Mouse (Mus musculus) kidney, embryonic 15.5 days (tissue): ENCODE data around the gene Fam57a. TPM values are rescaled to one million over a fixed set of nuclear protein-coding genes. Genes with fewer than 3 reads are reported as not detected.

Experiments used
- ATAC-seq: fragments of 200-750 bp; cut with Nextera tagmentation; replicated peaks from 2 replicates; pipeline ENCODE4 v1.8.0; 2017; ENCODE audit warnings: moderate TSS enrichment; ENCODE audit not compliant: low FRiP score
- H3K27ac ChIP-seq: fragments of 300-500 bp; sonication (generic); 2 replicates; pipeline ENCODE4 v1.5.1; 2015; ENCODE audit warnings: mild to moderate bottlenecking, inconsistent platforms
- H3K27me3 ChIP-seq: fragments of 300-500 bp; sonication (generic); 2 replicates; pipeline ENCODE4 v1.6.1; 2015; ENCODE audit warnings: inconsistent platforms
- H3K36me3 ChIP-seq: fragments of 300-500 bp; sonication (generic); 2 replicates; pipeline ENCODE4 v1.6.1; 2015; ENCODE audit warnings: inconsistent platforms
- H3K4me1 ChIP-seq: fragments of 300-500 bp; sonication (generic); 2 replicates; pipeline ENCODE4 v1.6.1; 2015; ENCODE audit warnings: inconsistent platforms
- H3K4me2 ChIP-seq: fragments of 300-500 bp; sonication (generic); 2 replicates; pipeline ENCODE4 v1.6.1; 2015; ENCODE audit warnings: moderate library complexity, mild to moderate bottlenecking, inconsistent platforms
- H3K4me3 ChIP-seq: fragments of 300-500 bp; sonication (generic); replicated peaks from 2 replicates; pipeline ENCODE4 v1.5.1; 2015; ENCODE audit warnings: mild to moderate bottlenecking, inconsistent platforms
- H3K9ac ChIP-seq: fragments of 300-500 bp; sonication (generic); 2 replicates; pipeline ENCODE4 v1.6.1; 2015; ENCODE audit warnings: mild to moderate bottlenecking, inconsistent platforms
- H3K9me3 ChIP-seq: fragments of 300-500 bp; sonication (generic); replicated peaks from 2 replicates; pipeline ENCODE4 v1.6.1; 2016; ENCODE audit warnings: inconsistent platforms
- WGBS: fragments of 180-500 bp; shearing (Covaris S2); methylation state at CpG from one replicate; pipeline ENCODE4 v1.1.7; 2015; ENCODE audit warnings: mixed read lengths; 5-methylcytosine and 5-hydroxymethylcytosine counted together
- polyA plus RNA-seq: library from polyadenylated mRNA; unstranded; fragments of >200 nt; fragmentation: Nextera tagmentation; extraction: Ambion mirVana; gene quantifications from 2 replicates; pipeline ENCODE4 v1.2.1, GENCODE M21; 2015

The Fam57a gene
- polyA plus RNA-seq, 1 experiment from 2014 or later, result 27.0 TPM

GRCm38 (mm10) chr11:76224631-76225030 is 45.2 kb downstream of the Fam57a start:
- 89% methylated on average over 5 of the region's 5 CpGs for whole genome bisulfite sequencing
- no peak for ATAC-seq
- no peak overlapping the region for H3K9ac ChIP-seq
- no peak overlapping the region for H3K4me3 ChIP-seq
- H3K4me2 ChIP-seq, result no peak overlapping the region
- peaks cover 76% of the 10 kb centered on the region for H3K36me3 ChIP-seq
- H3K27me3 ChIP-seq, result no peaks in the 10 kb centered on the region
- H3K9me3 ChIP-seq, result no peaks in the 10 kb centered on the region
- no peaks in the 10 kb centered on the region for H3K4me1 ChIP-seq
- H3K27ac ChIP-seq, result no peak overlapping the region

DNA sequence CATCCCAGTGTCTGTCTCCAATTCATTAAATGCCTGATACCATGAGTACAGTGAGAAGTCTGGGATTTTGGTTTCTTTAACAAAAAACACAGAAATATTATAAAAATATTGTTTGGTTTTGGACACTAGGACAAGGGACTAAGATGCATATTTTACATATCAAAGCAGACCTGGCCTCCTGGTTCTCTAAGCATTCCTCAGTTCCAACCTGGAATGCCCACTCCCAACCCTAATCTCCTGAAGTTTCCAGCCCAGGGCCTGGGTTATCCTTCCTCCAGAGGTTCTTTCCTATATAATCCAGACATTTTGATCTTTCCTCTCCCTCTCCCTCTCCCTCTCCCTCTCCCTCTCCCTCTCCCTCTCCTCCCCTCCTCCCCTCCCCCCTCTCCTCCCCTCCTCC is 45.6 kb downstream of the Fam57a start:
- Histone ChIP-seq H3K4me3 (no peak overlapping the region), H3K9ac (no peak overlapping the region), H3K9me3 (no peaks in the 10 kb centered on the region), H3K4me2 (no peak overlapping the region), H3K4me1 (no peaks in the 10 kb centered on the region), H3K36me3 (peaks cover 72% of the 10 kb centered on the region), H3K27me3 (no peaks in the 10 kb centered on the region), H3K27ac (no peak overlapping the region)
- ATAC-seq, result no peak

- Histone ChIP-seq H3K27me3 (no peaks in the 10 kb centered on the region), H3K36me3 (peaks cover 90% of the 10 kb centered on the region), H3K9me3 (no peaks in the 10 kb centered on the region), H3K27ac (no peak overlapping the region), H3K4me3 (no peak overlapping the region), H3K4me2 (no peak overlapping the region), H3K9ac (no peak overlapping the region), H3K4me1 (no peaks in the 10 kb centered on the region)
- no peak for ATAC-seq
- 88% methylated on average over 3 of the region's 3 CpGs for WGBS
Measured at GRCm38 (mm10) chr11:76236136-76236535, 56.7 kb downstream of the Fam57a start.

DNA sequence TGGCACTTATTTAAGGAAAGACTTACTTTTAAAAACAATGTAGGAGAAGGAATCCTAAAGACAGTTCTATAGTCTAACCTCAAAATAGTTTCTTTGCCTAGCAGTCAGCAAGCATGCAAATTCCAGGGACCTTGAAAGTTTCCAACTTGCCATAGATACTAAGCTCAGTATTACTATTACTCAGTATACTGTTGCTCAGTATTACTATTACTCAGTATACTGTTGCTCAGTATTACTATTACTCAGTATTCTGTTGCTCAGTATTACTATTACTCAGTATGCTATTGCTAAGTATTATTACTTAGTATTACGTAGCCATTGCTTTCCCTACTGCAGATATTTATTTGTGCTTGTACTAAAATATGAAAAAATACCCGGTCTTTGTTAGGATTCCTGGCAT is 60.3 kb downstream of the Fam57a start:
- ATAC-seq, result no peak
- H3K9ac ChIP-seq, result no peak overlapping the region
- H3K27ac ChIP-seq, result no peak overlapping the region
- no peaks in the 10 kb centered on the region for H3K9me3 ChIP-seq
- peaks cover 17% of the 10 kb centered on the region for H3K4me1 ChIP-seq
- H3K36me3 ChIP-seq, result peaks cover 56% of the 10 kb centered on the region
- H3K4me3 ChIP-seq, result no peak overlapping the region
- 93% methylated on average over 2 of the region's 2 CpGs for WGBS
- H3K27me3 ChIP-seq, result no peaks in the 10 kb centered on the region
- H3K4me2 ChIP-seq, result no peak overlapping the region

GRCm38 (mm10) chr11:76242901-76243810 is 63.7 kb downstream of the Fam57a start, which contains the start of the genes Mrm3 and Glod4:
TSS of gene Mrm3 (plus strand) at chr11:76243715.
TSS of gene Glod4 (minus strand) at chr11:76243725.
- H3K9me3 ChIP-seq, result no peaks in the 10 kb centered on the region
- WGBS, result under 1% methylated on average over 60 of the region's 61 CpGs
- no peaks in the 10 kb centered on the region for H3K27me3 ChIP-seq
- H3K27ac ChIP-seq, result peak within 1 kb of the TSS; percentile 52
- peaks cover 41% of the 10 kb centered on the region for H3K36me3 ChIP-seq
- H3K4me2 ChIP-seq, result peak within 1 kb of the TSS; percentile 87
- H3K4me3 ChIP-seq, result peak within 1 kb of the TSS; percentile 93
- ATAC-seq, result peak; percentile 84
- H3K9ac ChIP-seq, result peak within 1 kb of the TSS; percentile 86
- peaks cover 23% of the 10 kb centered on the region for H3K4me1 ChIP-seq

DNA sequence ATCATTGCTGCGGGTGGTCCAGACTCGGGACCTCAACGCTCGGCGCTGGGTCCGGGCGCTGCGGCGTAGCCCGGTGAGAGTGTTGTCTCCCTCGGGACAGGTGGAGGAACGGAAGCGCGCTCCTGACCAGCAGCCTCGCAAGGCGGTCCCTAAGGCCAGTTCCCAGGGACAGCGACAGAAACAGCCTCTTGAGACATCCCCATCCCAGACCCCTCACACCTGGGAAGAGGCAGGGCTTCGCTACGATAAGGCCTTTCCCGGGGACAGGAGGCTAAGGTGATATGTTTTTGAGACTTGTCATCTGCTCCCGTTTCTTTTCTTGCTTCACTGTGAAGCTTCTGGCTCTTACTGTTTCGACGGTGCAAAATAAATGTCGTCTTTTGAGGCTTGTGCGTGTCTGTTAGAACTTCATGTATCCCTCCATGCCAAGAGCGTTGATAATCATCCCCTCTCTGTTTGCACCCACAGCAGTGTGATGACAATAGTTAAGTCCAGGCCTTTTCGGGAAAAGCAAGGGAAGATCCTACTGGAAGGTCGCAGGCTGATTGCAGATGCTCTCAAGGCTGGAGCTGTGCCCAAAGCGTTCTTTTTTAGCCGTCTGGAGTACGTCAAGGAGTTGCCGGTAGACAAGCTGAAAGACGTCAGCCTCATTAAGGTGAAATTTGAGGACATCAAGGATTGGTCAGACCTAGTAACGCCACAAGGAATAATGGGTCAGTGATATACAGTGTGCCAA is 64.5 kb downstream of the Fam57a start:
- 3% methylated on average over 34 of the region's 34 CpGs for WGBS
- Histone ChIP-seq H3K9ac (peak overlapping the region; percentile 86), H3K4me3 (peak overlapping the region; percentile 93), H3K4me1 (peaks cover 23% of the 10 kb centered on the region), H3K4me2 (peak overlapping the region; percentile 87), H3K27ac (0 out of 2 replicates have a peak overlapping the region, but pooled peaks have one; percentile 43), H3K9me3 (no peaks in the 10 kb centered on the region), H3K36me3 (peaks cover 40% of the 10 kb centered on the region), H3K27me3 (no peaks in the 10 kb centered on the region)
- peak; percentile 61; the same call in 1 of the 2 replicates for ATAC-seq

GRCm38 (mm10) chr11:76246439-76246838 is 67.0 kb downstream of the Fam57a start:
- Histone ChIP-seq H3K4me3 (no peak overlapping the region), H3K27me3 (no peaks in the 10 kb centered on the region), H3K4me1 (peaks cover 23% of the 10 kb centered on the region), H3K9me3 (no peaks in the 10 kb centered on the region), H3K9ac (no peak overlapping the region), H3K36me3 (peaks cover 44% of the 10 kb centered on the region), H3K27ac (no peak overlapping the region), H3K4me2 (no peak overlapping the region)
- no peak for ATAC-seq

DNA sequence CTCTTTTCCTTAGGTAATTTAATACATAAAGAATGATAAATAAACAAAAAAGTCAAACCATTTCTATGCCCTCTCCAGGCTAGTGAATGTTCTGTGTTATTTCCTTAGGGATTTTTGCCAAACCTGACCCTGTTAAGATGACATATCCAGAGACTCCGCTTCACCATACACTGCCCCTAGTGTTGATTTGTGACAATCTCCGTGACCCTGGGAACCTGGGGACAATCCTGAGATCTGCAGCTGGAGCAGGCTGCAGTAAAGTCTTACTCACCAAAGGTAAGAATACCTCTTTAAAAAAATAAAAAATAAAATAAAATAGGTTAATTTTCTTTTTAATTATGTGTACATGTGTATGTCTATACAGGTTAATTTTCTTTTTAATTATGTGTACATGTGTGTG is 67.8 kb downstream of the Fam57a start:
- Histone ChIP-seq H3K27me3 (no peaks in the 10 kb centered on the region), H3K4me2 (no peak overlapping the region), H3K9ac (no peak overlapping the region), H3K27ac (no peak overlapping the region), H3K4me1 (peaks cover 20% of the 10 kb centered on the region), H3K9me3 (no peaks in the 10 kb centered on the region), H3K36me3 (peaks cover 46% of the 10 kb centered on the region), H3K4me3 (no peak overlapping the region)
- no peak for ATAC-seq
- WGBS, result 50% methylated on average over 2 of the region's 2 CpGs

DNA sequence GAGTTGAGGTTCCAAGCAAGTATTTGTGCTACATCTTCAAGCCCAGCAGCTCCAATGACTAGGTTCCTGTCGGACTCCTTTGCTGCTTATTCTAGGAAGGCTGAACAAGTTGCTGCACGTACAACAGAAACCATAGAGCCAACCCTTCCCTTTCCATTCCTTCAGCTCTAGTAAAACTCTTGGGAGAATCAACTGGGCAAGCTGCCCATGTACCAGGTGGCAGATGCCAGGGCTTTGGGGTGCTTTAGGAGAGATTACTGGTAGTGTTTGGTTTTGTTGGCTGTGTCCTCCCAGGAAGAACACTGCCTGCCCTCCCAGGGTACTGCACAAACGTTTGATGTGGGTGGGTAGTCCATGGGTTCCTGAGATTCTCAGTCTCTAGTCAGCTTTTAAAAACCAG is 72.6 kb downstream of the Fam57a start:
- Histone ChIP-seq H3K36me3 (peaks cover 51% of the 10 kb centered on the region), H3K9me3 (no peaks in the 10 kb centered on the region), H3K4me3 (no peak overlapping the region), H3K4me2 (no peak overlapping the region), H3K9ac (no peak overlapping the region), H3K4me1 (peaks cover 17% of the 10 kb centered on the region), H3K27me3 (no peaks in the 10 kb centered on the region), H3K27ac (no peak overlapping the region)
- WGBS, result 56% methylated on average over 3 of the region's 3 CpGs
- ATAC-seq, result no peak

DNA sequence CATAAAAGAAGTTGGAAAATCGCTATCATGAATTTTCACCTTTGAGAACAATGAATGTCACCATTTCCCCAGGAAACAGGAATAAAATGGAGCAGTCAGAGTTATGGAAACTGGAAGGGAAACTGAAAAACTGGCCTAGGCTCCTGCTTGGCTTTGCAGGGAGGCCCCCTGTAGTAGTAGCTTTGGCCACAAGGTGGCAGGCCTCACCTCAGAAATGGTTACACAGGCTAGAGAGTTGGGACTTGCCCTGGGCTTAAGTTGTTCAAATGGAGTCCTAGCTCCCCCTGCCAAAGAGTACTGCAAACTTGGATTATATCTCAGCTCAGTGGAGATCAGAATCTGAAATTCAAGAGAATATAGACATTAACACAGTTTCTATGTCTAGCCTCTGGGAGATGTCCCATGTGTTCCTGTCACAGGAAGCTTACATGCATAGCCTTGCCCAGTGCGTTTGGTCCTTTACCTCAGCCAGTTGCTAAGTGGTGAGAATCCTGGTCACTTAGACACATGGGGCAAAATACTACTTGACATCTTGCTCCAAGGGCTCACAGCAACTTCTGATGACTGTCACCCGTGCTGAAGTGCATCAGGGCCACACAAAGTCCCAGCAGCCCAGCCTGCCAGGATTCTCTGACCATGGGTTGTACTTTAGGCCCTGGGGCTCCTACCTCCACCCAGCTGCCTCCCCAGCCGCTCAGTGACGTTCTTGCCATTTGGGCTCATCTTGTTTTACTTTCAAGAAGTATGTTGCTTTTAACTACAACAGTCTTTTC is 73.9 kb downstream of the Fam57a start:
- 44% methylated on average over 5 of the region's 5 CpGs for WGBS
- Histone ChIP-seq H3K27me3 (no peaks in the 10 kb centered on the region), H3K4me1 (peaks cover 26% of the 10 kb centered on the region), H3K36me3 (peaks cover 52% of the 10 kb centered on the region), H3K27ac (0 out of 2 replicates have a peak overlapping the region, but pooled peaks have one; percentile 6), H3K4me3 (no peak overlapping the region), H3K9me3 (no peaks in the 10 kb centered on the region), H3K4me2 (no peak overlapping the region), H3K9ac (no peak overlapping the region)
- ATAC-seq, result peak; percentile 73

DNA sequence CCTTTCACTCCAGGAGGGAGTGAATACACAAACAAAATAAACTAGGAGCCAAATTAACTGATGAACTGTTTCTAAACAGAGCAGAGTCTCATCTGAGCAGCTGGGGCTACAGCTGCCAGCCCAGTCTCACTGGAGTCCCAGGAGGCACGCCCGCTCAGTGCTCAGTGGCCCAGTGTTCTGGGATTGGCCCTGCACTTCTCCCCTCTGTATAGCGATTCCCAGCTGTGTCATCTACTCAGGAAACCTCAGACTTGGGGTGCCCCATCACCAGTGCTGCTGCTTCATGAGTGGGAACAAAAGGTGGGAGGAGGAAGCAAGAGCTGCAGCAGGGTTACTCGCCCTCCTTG is 74.4 kb downstream of the Fam57a start:
- Histone ChIP-seq H3K36me3 (peaks cover 52% of the 10 kb centered on the region), H3K27me3 (no peaks in the 10 kb centered on the region), H3K27ac (0 out of 2 replicates have a peak overlapping the region, but pooled peaks have one; percentile 6), H3K4me1 (peaks cover 27% of the 10 kb centered on the region), H3K9me3 (no peaks in the 10 kb centered on the region), H3K9ac (no peak overlapping the region), H3K4me2 (no peak overlapping the region), H3K4me3 (no peak overlapping the region)
- ATAC-seq, result no peak
- WGBS, result 79% methylated on average over 4 of the region's 4 CpGs
